Mouse (Mus musculus): ENCODE measurements around the gene Kmt2c. TPM values are rescaled to one million over a fixed set of nuclear protein-coding genes. Genes with fewer than 3 reads are reported as not detected.
"Not testable (repeated sequence)": the region's sequence is repeated elsewhere in the genome, so short reads cannot be mapped to it uniquely, and the experiment has no call there.

Kmt2c gene
- polyA plus RNA-seq, 1 experiment: 137 TPM

GRCm38 (mm10) chr5:25243101-25243500 is 255.5 kb downstream of the Kmt2c start:
- no peak overlapping the region for H3K27ac ChIP-seq (ENCODE audit: insufficient read depth, low read depth, low read length)
- 85% methylated on average over 6 of the region's 6 CpGs for WGBS
- H3K4me1 ChIP-seq (ENCODE audit: control insufficient read depth, insufficient read depth, low read length): no peaks in the 10 kb centered on the region
- TF ChIP-seq POLR2A (IDR thresholded peaks at IDR 0.05; ENCODE audit: insufficient read depth, low read depth, low read length) (no peak), CTCF (IDR thresholded peaks at IDR 0.05; ENCODE audit: insufficient read depth, low read depth, low read length) (no peak)
- no peak overlapping the region for H3K4me3 ChIP-seq (ENCODE audit: insufficient read depth, low read depth, low read length)

- H3K4me3 ChIP-seq (ENCODE audit: insufficient read depth, low read depth, low read length): not testable (repeated sequence)
These were observed 274.2 kb downstream of the Kmt2c start for GRCm38 (mm10) chr5:25224377-25224776.

GRCm38 (mm10) chr5:25222752-25223702 is 275.6 kb downstream of the Kmt2c start, which contains the start of gene E130116L18Rik:
E130116L18Rik (minus strand) TSS chr5:25223153.
- Histone ChIP-seq H3K27ac (ENCODE audit: insufficient read depth, low read depth, low read length) (peak within 1 kb of the TSS; percentile 66), H3K4me1 (ENCODE audit: control insufficient read depth, insufficient read depth, low read length) (no peaks in the 10 kb centered on the region), H3K4me3 (ENCODE audit: insufficient read depth, low read depth, low read length) (peak within 1 kb of the TSS; percentile 84)
- under 1% methylated on average over 72 of the region's 72 CpGs for WGBS
- TF ChIP-seq CTCF (IDR thresholded peaks at IDR 0.05; ENCODE audit: insufficient read depth, low read depth, low read length) (no peak), POLR2A (IDR thresholded peaks at IDR 0.05; ENCODE audit: insufficient read depth, low read depth, low read length) (peak; percentile 95)

More at GRCm38 (mm10) chr5:25224377-25224776, 274.2 kb downstream of the Kmt2c start:
- not testable (repeated sequence) for H3K4me1 ChIP-seq (ENCODE audit: control insufficient read depth, insufficient read depth, low read length); H3K27ac ChIP-seq (ENCODE audit: insufficient read depth, low read depth, low read length)
- WGBS: 100% methylated on average over 1 of the region's 1 CpGs

Other genes with a start within 250 kb of the Kmt2c start
- gene Cct8l1, start 17.3 kb upstream of the Kmt2c start, polyA plus RNA-seq (2012; ENCODE audit: insufficient read depth, insufficient read length, low replicate concordance, missing spikeins): not detected in 2 replicates
- gene Xrcc2, start 207.0 kb upstream of the Kmt2c start, polyA plus RNA-seq (2012; ENCODE audit: insufficient read depth, insufficient read length, low replicate concordance, missing spikeins): not detected in 2 replicates

Data from olfactory bulb, adult 2 months (tissue).